Mouse (Mus musculus): ENCODE data around the gene Rad51ap1.

Rad51ap1 gene

GRCm38 (mm10) chr6:126939487-126940171, at the start of gene Rad51ap1, which contains the start of gene D6Wsu163e:
Gene Rad51ap1 (minus strand): TSS chr6:126939587.
Gene D6Wsu163e (plus strand): TSS chr6:126939962.
- peak; percentile 97 for DNase-seq (ENCODE audit: low read depth)

GRCm38 (mm10) chr6:126981539-126982234, 42.3 kb upstream of the Rad51ap1 start:
- DNase-seq (ENCODE audit: low read depth): no peak

DNA sequence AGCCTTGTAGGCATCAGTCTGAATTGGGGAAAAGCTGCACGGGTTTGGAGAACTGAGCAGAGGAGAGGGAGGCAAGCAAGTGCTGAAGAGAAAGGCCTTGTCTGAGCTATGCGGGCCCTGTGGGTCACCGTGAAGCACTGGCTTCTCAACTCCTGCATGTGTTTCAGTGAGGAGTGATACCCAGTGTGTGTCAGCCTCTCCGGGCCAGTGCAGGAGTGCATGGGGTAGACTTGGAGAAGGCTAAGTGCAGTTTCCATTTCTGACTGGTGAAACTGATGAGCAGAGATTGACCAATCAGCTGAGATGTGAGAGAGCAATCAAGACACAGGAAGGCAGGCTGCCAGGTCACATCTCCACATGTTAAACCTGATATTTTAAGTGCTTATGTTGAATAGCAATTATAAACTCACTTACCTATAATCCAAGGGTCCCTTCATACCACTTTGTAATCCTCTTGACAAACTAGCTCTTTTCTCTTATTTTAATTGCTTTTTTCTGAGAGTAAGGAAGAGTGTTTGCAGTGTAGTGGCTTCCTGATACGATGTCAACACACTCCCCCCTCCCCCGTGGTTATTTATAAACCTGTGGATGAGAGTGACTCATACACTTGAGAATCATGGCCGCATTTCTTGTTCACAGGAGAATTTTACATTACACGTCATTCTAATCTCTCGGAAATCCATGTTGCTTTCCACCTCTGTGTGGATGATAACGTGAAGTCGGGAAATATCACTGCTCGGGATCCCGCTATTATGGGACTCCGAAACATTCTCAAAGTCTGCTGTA, 27.0 kb upstream of the Rad51ap1 start:
- no peak for DNase-seq (ENCODE audit: low read depth)

- no peak for DNase-seq (ENCODE audit: low read depth)
Measured at GRCm38 (mm10) chr6:126963426-126963825, 24.0 kb upstream of the Rad51ap1 start.

DNA sequence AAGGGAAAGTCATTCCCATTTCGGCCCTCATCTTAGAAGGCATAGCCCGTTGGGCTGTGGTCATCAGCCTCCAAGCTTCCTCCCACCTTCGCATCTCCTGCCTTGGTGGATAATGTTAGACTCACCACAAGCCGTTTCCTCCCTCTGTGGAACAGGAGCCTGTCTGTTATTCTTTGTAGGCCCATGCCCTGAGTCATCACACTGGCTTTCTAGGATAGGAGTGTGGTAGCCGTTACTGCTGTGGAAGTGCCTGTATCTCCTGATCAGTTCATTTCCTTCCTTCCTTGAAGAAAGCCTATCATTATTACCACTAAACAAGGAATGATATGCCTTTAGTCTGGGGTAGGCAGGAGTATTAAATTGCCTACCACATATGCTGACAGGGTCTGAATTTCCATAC, 23.3 kb upstream of the Rad51ap1 start:
- DNase-seq (ENCODE audit: low read depth): no peak

DNA sequence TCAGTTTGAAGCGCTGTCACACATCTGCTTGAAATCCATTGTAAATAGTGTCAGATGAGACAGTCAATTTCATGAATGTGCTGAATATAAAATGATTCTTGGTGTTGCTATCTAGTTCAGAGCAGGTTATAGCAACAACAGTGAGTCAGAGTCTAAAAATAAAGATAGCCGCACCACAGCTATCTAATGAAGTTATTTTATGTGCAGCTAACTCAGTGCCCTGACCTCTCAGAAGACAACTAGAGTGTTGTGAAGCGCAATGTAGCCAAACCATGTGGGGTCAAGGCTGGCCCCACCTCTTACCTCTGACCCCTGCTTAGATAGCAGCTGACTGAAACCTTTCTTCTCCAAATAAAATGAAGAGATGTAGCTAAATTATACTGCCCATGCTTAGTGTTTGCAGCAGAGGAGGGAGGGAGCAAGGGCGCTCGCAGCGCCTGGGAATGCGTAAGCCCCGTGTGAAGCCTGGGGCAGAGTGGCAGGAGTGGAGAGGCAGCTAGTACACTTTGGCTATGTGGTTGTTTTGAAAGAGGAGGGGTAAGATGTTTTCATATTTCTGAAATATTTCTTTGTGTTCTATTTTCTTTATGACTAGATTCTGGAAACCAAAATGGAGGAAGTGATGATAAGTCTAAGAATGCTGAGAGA, 22.1 kb upstream of the Rad51ap1 start:
- no peak for DNase-seq (ENCODE audit: low read depth)

DNA sequence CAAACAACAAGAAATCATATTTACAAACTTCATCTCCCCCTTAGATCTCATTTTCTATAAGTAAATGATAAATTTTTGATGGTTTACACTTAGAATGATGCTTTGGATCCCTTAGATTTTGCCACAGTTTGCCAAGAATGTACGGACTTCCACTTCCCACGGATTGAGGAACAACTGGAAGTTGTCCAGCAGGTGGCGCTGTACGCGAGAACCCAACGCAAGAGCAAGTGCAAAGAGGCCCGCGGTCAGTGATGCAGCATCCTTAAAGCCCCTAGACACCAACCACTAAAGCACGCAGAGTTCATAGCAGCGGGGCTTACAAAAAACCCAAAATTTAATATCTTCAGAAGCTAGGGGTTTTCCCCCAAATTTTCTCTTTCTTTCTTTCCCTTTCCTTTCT, 16.3 kb upstream of the Rad51ap1 start:
- DNase-seq (ENCODE audit: low read depth): peak; percentile 82

- peak; percentile 29 for DNase-seq (ENCODE audit: low read depth)
Measured at GRCm38 (mm10) chr6:126948336-126948735, 8.9 kb upstream of the Rad51ap1 start.

- peak; percentile 55 for DNase-seq (ENCODE audit: low read depth)
Measured at GRCm38 (mm10) chr6:126940451-126940850, 1.1 kb upstream of the Rad51ap1 start.

DNA sequence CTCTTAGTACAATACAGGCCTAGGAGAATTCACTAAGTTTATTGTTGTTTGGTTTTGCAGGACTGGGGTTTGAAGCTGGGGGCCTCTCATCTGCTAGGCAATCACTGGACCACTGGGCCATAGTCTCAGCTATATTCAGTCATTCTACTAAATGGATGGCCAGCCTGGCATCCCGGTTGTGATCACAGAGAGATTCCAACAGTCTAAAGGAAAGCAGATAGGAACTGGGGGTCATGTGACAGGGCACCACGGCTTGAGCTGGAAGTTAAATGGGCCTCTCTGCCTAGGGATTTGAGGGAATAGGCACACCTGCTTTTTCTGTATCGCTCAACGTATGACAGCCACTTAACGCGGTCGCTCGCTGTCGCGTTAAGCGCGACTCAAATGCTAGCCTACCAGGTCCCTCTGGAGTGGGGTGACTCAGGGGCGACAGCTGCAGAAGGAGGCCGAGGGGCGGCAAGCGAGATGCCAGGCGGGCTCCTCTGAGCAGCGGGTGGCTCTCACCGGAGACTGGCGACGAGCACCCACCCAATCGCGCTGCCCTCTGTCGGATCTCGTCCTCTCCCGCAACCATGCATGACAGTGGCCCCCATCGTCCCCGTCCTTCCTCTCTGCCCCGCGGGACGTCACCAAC, 417 bp downstream of the Rad51ap1 start:
- DNase-seq (ENCODE audit: low read depth): no peak

DNA sequence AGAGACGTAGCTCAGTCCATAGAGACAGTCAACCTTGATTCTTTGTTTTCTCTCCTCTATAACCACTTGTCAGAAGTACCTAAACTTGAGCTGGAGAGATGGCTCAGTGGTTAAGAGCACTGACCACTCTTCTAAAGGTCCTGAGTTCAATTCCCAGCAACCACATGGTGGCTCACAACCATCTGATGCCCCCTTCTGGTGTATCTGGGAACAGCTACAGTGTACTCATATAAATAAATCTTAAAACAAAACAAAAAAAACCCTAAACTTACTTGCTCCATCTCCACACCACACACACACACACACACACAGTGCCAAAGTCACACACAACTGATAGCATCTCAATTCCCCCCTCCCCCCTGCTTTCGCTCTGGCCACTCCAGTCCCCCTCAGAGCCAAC, 1.3 kb downstream of the Rad51ap1 start:
- peak; percentile 35 for DNase-seq (ENCODE audit: low read depth)

- DNase-seq (ENCODE audit: low read depth): no peak
Measured at GRCm38 (mm10) chr6:126932896-126933295, 6.5 kb downstream of the Rad51ap1 start.

GRCm38 (mm10) chr6:126921111-126921881, 18.1 kb downstream of the Rad51ap1 start, which contains the start of gene Dyrk4:
Gene Dyrk4 (minus strand): TSS chr6:126921839.
- DNase-seq (ENCODE audit: low read depth): peak; percentile 21

DNA sequence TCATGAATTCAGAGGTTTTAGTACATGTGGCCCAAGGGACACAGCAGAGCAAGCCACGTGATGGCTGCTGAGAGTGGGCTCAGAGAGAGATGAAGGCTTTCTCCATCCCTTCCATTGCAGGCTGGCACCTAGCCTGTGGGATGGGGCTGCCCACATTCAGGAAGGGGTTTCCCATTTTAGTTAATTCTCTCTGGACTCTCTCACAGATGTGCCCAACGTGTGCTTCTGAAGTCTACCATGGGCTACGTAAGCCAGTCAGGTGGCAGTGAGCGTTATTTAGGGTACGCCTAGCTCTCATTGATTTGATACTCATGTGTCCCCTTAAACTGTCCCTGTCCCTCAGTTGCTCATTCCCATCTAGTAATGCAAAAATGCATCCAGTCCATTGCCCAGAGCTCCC, 24.5 kb downstream of the Rad51ap1 start:
- no peak for DNase-seq (ENCODE audit: low read depth)

DNA sequence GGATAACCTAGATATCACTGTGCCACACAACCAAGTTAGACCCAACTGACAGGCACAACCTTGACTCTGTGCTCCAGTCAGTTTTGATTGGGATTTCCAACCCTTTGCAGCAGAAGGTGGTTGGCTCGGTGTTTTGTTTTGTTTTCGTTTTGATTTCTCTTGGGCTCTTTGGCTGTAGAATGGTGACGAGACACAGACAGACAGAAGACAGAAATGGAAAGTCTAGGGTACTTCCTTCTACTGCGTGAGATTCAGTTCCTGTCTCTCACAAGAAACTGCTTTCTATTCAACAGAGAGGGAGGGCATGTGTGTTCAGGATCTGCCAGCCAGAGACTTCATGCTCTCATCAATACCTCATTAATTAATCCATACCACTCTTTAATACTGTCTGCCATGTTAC, 28.7 kb downstream of the Rad51ap1 start:
- peak; percentile 29 for DNase-seq (ENCODE audit: low read depth)

GRCm38 (mm10) chr6:126907876-126908275, 31.5 kb downstream of the Rad51ap1 start:
- DNase-seq (ENCODE audit: low read depth): no peak

GRCm38 (mm10) chr6:126907378-126907777, 32.0 kb downstream of the Rad51ap1 start:
- DNase-seq (ENCODE audit: low read depth): no peak

GRCm38 (mm10) chr6:126877118-126877517, 62.3 kb downstream of the Rad51ap1 start:
- no peak for DNase-seq (ENCODE audit: low read depth)
